Comparison of ENCODE assay signal across 7 mouse cellular contexts in genomic region chr11:26210582-26211180, GRCm38 (mm10). TPM values are rescaled to one million over a fixed set of nuclear protein-coding genes. Genes with fewer than 3 reads are reported as not detected.
A peak's percentile ranks its signal among the peaks of the same experiment; 100 is the strongest.
DNase-seq lines count a peak whose midpoint lies in the region; ATAC-seq and TF ChIP-seq lines count a peak whose summit lies in the region.

Gene 5730522E02Rik (minus strand): TSS chr11:26210763.

- peak within 1 kb of the TSS; percentile 94 for H3K9ac ChIP-seq in heart, embryonic 13.5 days
- peak within 1 kb of the TSS; percentile 90 for H3K9ac ChIP-seq in limb, embryonic 13.5 days
- H3K9ac ChIP-seq in neural tube, embryonic 15.5 days (replicated peaks), result peak within 1 kb of the TSS; percentile 87

- peak within 1 kb of the TSS; percentile 83 for H3K27ac ChIP-seq in left cerebral cortex, adult 2 months
- peak within 1 kb of the TSS; percentile 84 for H3K27ac ChIP-seq in cortical plate, adult 2 months (ENCODE audit: insufficient read depth, low read length)
- peak within 1 kb of the TSS; percentile 94 for H3K27ac ChIP-seq in heart, embryonic 13.5 days (replicated peaks)
- peak within 1 kb of the TSS; percentile 97 for H3K27ac ChIP-seq in limb, embryonic 13.5 days
- peak within 1 kb of the TSS; percentile 98 for H3K27ac ChIP-seq in neural tube, embryonic 15.5 days (replicated peaks)

- H3K4me3 ChIP-seq in left cerebral cortex, adult 2 months, result peak within 1 kb of the TSS; percentile 71
- H3K4me3 ChIP-seq in cortical plate, adult 2 months (ENCODE audit: insufficient read depth, low read length), result peak within 1 kb of the TSS; percentile 94
- H3K4me3 ChIP-seq in heart, embryonic 13.5 days, result peak within 1 kb of the TSS; percentile 75
- H3K4me3 ChIP-seq in limb, embryonic 13.5 days, result peak within 1 kb of the TSS; percentile 66
- H3K4me3 ChIP-seq in neural tube, embryonic 15.5 days (replicated peaks), result peak within 1 kb of the TSS; percentile 70

- WGBS in heart, embryonic 13.5 days, result 4% methylated on average over 31 of the region's 31 CpGs
- WGBS in limb, embryonic 13.5 days, result 3% methylated on average over 16 of the region's 31 CpGs
- WGBS in neural tube, embryonic 15.5 days, result 3% methylated on average over 26 of the region's 31 CpGs

- H3K4me1 ChIP-seq in cortical plate, adult 2 months (ENCODE audit: control insufficient read depth, insufficient read depth, low read length), result no peaks in the 10 kb centered on the region
- H3K4me1 ChIP-seq in heart, embryonic 13.5 days, result peaks cover 6% of the 10 kb centered on the region; the same call in 1 of the 2 replicates
- H3K4me1 ChIP-seq in limb, embryonic 13.5 days, result no peaks in the 10 kb centered on the region; the same call in 1 of the 2 replicates
- peaks cover 11% of the 10 kb centered on the region; the same call in 1 of the 2 replicates for H3K4me1 ChIP-seq in neural tube, embryonic 15.5 days

- TF ChIP-seq POLR2A in cortical plate, adult 2 months (IDR thresholded peaks at IDR 0.05; ENCODE audit: extremely low read depth, insufficient read depth, low read length), result no peak

- H3K36me3 ChIP-seq in heart, embryonic 13.5 days, result no peaks in the 10 kb centered on the region
- H3K36me3 ChIP-seq in limb, embryonic 13.5 days, result no peaks in the 10 kb centered on the region
- H3K36me3 ChIP-seq in neural tube, embryonic 15.5 days, result no peaks in the 10 kb centered on the region

- peak within 1 kb of the TSS; percentile 82 for H3K4me2 ChIP-seq in heart, embryonic 13.5 days
- peak within 1 kb of the TSS; percentile 72 for H3K4me2 ChIP-seq in limb, embryonic 13.5 days (replicated peaks)
- H3K4me2 ChIP-seq in neural tube, embryonic 15.5 days, result peak within 1 kb of the TSS; percentile 79

- intact Hi-C loops in left cerebral cortex, adult 2 months (cut with DNase I), result loop anchor here (5.0 kb wide), 1 partner anchor 177 kb away; the partner anchor contains the start of gene Fancl
- intact Hi-C loops in left cerebral cortex, postnatal 36 days (cut with DNase I), result no loop called here

- no peak for TF ChIP-seq CTCF in left cerebral cortex, adult 2 months (IDR thresholded peaks at IDR 0.05)
- no peak for TF ChIP-seq CTCF in cortical plate, adult 2 months (IDR thresholded peaks at IDR 0.05; ENCODE audit: extremely low read depth, insufficient read depth, low read length)

- no peaks in the 10 kb centered on the region for H3K9me3 ChIP-seq in heart, embryonic 13.5 days
- no peaks in the 10 kb centered on the region for H3K9me3 ChIP-seq in limb, embryonic 13.5 days
- H3K9me3 ChIP-seq in neural tube, embryonic 15.5 days (replicated peaks), result no peaks in the 10 kb centered on the region

- no peak for ATAC-seq in heart, embryonic 13.5 days (ENCODE audit: extremely low read depth, insufficient number of reproducible peaks, low FRiP score, low TSS enrichment)
- peak; percentile 38 for ATAC-seq in limb, embryonic 13.5 days (ENCODE audit: low FRiP score, low read depth)
- no peak; the same call in 1 of the 2 replicates for ATAC-seq in neural tube, embryonic 15.5 days (ENCODE audit: low FRiP score)

- DNase-seq in left cerebral cortex, adult 2 months (ENCODE audit: extremely low spot score in 1 of 2, low spot score in 2 of 2), result no peak
- no peak for DNase-seq in left cerebral cortex, postnatal 36 days (ENCODE audit: low spot score in 2 of 2)
- no peak for DNase-seq in urinary bladder, postnatal 4 days (ENCODE audit: low spot score in 2 of 2)

- no peaks in the 10 kb centered on the region for H3K27me3 ChIP-seq in heart, embryonic 13.5 days (replicated peaks)
- no peaks in the 10 kb centered on the region for H3K27me3 ChIP-seq in limb, embryonic 13.5 days
- no peaks in the 10 kb centered on the region for H3K27me3 ChIP-seq in neural tube, embryonic 15.5 days (replicated peaks)

RNA-seq across cellular contexts. Expression of gene 5730522E02Rik, which starts in this region (rescaled TPM):
- 10 to 100 TPM; 11.5 to 12.0 TPM for total RNA-seq in left cerebral cortex, adult 2 months (2021)
- 10 to 100 TPM in 1 of 2 experiments, 1 to 10 TPM in 1; 9.3 to 14.9 TPM for total RNA-seq in left cerebral cortex, postnatal 36 days (2021)
- 8.8 and 12.5 TPM in 2 replicates for polyA plus RNA-seq in cortical plate, adult 2 months (2012; rRNA removed)
- polyA plus RNA-seq in heart, embryonic 13.5 days (2015; fragmentation: Nextera tagmentation; extraction: Ambion mirVana), result 1.2 and 1.5 TPM in 2 replicates
- polyA plus RNA-seq in limb, embryonic 13.5 days (2015; fragmentation: Nextera tagmentation; extraction: Ambion mirVana), result 8.4 and 10.4 TPM in 2 replicates
- 9.5 and 15.0 TPM in 2 replicates for polyA plus RNA-seq in neural tube, embryonic 15.5 days (2015; fragmentation: Nextera tagmentation; extraction: Ambion mirVana)
